Mouse (Mus musculus): ENCODE results near the gene Ift52.

GRCm38 (mm10) chr2:162968357-162968756, 48.8 kb upstream of the Ift52 start:
- TF ChIP-seq POLR2A (IDR thresholded peaks at IDR 0.05; ENCODE audit: insufficient read length, low read depth) (no peak), SRF (IDR thresholded peaks at IDR 0.05; ENCODE audit: control insufficient read depth, insufficient read length, low read depth) (no peak), MAX (IDR thresholded peaks at IDR 0.05; ENCODE audit: low read depth) (no peak), POLR2AphosphoS2 (IDR thresholded peaks at IDR 0.05; ENCODE audit: insufficient read length, low read depth) (no peak), REST (IDR thresholded peaks at IDR 0.05; ENCODE audit: insufficient read depth, insufficient read length) (no peak), USF1 (IDR thresholded peaks at IDR 0.05; ENCODE audit: low read depth) (no peak), TCF12 (IDR thresholded peaks at IDR 0.05; ENCODE audit: insufficient read depth, poor library complexity, severe bottlenecking) (no peak), CEBPB (IDR thresholded peaks at IDR 0.05; ENCODE audit: insufficient read depth, poor library complexity, severe bottlenecking) (no peak), E2F4 (IDR thresholded peaks at IDR 0.05; ENCODE audit: insufficient read depth) (no peak), TCF3 (IDR thresholded peaks at IDR 0.05; ENCODE audit: insufficient read length, low read depth) (no peak)
